Mouse (Mus musculus) brain, embryonic 14.5 days (tissue): ENCODE results near the gene Eid2b.
A peak's percentile ranks its signal among the peaks of the same experiment; 100 is the strongest.

Experiments
- CTCF ChIP-seq: fragments of 200-500 bp; IDR thresholded peaks from 2 replicates; pipeline ENCODE4 v1.5.1; 2012; ENCODE audit warnings: inconsistent platforms, mild to moderate bottlenecking, moderate library complexity, borderline replicate concordance; ENCODE audit not compliant: insufficient read depth, insufficient read length; ENCODE audit errors: extremely low read depth
- POLR2A ChIP-seq: fragments of 200-500 bp; IDR thresholded peaks from 2 replicates; pipeline ENCODE4 v1.6.1; 2012; ENCODE audit warnings: mild to moderate bottlenecking, inconsistent platforms, borderline replicate concordance; ENCODE audit not compliant: poor library complexity, insufficient read depth, insufficient read length, severe bottlenecking; ENCODE audit errors: extremely low read depth

GRCm38 (mm10) chr7:28277615-28278278 lies at the start of gene Eid2b:
- peak; percentile 94 for TF ChIP-seq CTCF
- peak; percentile 50; the same call in 1 of the 2 replicates for TF ChIP-seq POLR2A
